Mouse (Mus musculus) CH12F3 (cell line): ENCODE measurements around the gene Foxn4.

Experiments
- in situ Hi-C: fragments of 300-500 bp; cut with MboI; formaldehyde crosslinking; loops from 2 replicates; pipeline ENCODE4 v1.14.3; 2020; ENCODE audit warnings: low sequenced_read_pairs

The Foxn4 gene

GRCm38 (mm10) chr5:114282346-114282745 is 8.7 kb upstream of the Foxn4 start:
- in situ Hi-C loops: no loop called here

- in situ Hi-C loops: no loop called here
Measured at GRCm38 (mm10) chr5:114279382-114280143, 6.0 kb upstream of the Foxn4 start.

GRCm38 (mm10) chr5:114275991-114276390 is 2.4 kb upstream of the Foxn4 start:
- in situ Hi-C loops: no loop called here

- in situ Hi-C loops: no loop called here
Measured at GRCm38 (mm10) chr5:114275339-114275738, 1.7 kb upstream of the Foxn4 start.

GRCm38 (mm10) chr5:114269984-114270383 is 3.6 kb downstream of the Foxn4 start:
- in situ Hi-C loops: no loop called here

GRCm38 (mm10) chr5:114269499-114269898 is 4.1 kb downstream of the Foxn4 start:
- in situ Hi-C loops: no loop called here

- in situ Hi-C loops: no loop called here
Measured at GRCm38 (mm10) chr5:114268646-114269045, 5.0 kb downstream of the Foxn4 start.

GRCm38 (mm10) chr5:114264791-114265190 is 8.8 kb downstream of the Foxn4 start:
- in situ Hi-C loops: no loop called here

GRCm38 (mm10) chr5:114264030-114264459 is 9.6 kb downstream of the Foxn4 start:
- in situ Hi-C loops: no loop called here

GRCm38 (mm10) chr5:114261494-114261893 is 12.1 kb downstream of the Foxn4 start:
- in situ Hi-C loops: no loop called here

- in situ Hi-C loops: no loop called here
Measured at GRCm38 (mm10) chr5:114259495-114259894, 14.1 kb downstream of the Foxn4 start.

GRCm38 (mm10) chr5:114248174-114248589 is 25.4 kb downstream of the Foxn4 start:
- in situ Hi-C loops: loop anchor here (10.0 kb wide), 1 partner anchor 57 kb away; no protein-coding TSS in a partner anchor

GRCm38 (mm10) chr5:114246465-114246864 is 27.1 kb downstream of the Foxn4 start:
- in situ Hi-C loops: loop anchor here (10.0 kb wide), 1 partner anchor 58 kb away; no protein-coding TSS in a partner anchor

GRCm38 (mm10) chr5:114239737-114240136 is 33.9 kb downstream of the Foxn4 start:
- in situ Hi-C loops: loop anchor here (10.0 kb wide), 1 partner anchor 65 kb away; no protein-coding TSS in a partner anchor

GRCm38 (mm10) chr5:114238924-114239323 is 34.7 kb downstream of the Foxn4 start:
- in situ Hi-C loops: no loop called here

GRCm38 (mm10) chr5:114228901-114229300 is 44.7 kb downstream of the Foxn4 start:
- in situ Hi-C loops: no loop called here

- in situ Hi-C loops: no loop called here
Measured at GRCm38 (mm10) chr5:114226051-114226450, 47.6 kb downstream of the Foxn4 start.

- in situ Hi-C loops: no loop called here
Measured at GRCm38 (mm10) chr5:114218771-114219170, 54.8 kb downstream of the Foxn4 start.

GRCm38 (mm10) chr5:114213183-114213582 is 60.4 kb downstream of the Foxn4 start:
- in situ Hi-C loops: no loop called here

GRCm38 (mm10) chr5:114206158-114206557 is 67.4 kb downstream of the Foxn4 start:
- in situ Hi-C loops: no loop called here
